Mouse (Mus musculus) Muller cell, postnatal 12 days (primary cell): ENCODE data around the gene Gpr179.
"Not testable (repeated sequence)": the region's sequence is repeated elsewhere in the genome, so short reads cannot be mapped to it uniquely, and the experiment has no call there.

Source experiments
- DNase-seq: peaks from one replicate; pipeline ENCODE4 v3.0.0-alpha.2; 2015; ENCODE audit errors: inconsistent ontology term

Gpr179 gene

DNA sequence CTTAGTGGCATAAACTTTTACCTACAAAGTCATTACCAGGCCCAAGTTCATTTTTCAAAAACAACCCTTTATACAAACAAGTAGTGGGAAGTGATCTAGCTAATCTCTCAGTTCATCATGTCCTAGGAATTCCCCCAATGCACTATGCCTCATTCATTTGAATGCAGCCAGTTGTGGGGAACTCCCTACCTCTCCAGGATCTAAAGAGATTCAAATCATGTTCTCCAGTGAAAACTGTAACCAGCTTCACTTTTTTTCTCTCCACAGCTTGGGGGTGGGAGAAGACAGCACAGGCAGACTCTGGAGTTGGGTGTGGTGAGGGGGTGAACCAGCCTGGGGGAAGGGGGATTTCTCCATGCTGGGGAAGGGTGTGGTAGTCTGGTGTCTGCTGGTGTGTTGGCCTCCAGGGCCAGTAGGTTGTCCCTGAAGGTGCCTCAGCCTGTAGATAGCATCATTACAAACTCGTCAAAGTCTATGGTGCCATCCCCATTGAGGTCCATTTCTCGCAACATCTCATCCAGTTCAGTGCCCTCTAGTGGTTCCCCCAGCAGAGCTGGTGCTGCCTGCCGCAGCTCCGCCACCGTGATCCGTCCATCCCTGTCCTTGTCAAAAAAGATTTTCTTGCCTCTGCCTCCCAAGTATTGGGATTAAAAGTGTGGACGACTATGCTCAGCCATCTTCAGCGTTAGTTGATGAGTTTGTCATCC, 29.8 kb downstream of the Gpr179 start:
- not testable (repeated sequence) for DNase-seq

DNA sequence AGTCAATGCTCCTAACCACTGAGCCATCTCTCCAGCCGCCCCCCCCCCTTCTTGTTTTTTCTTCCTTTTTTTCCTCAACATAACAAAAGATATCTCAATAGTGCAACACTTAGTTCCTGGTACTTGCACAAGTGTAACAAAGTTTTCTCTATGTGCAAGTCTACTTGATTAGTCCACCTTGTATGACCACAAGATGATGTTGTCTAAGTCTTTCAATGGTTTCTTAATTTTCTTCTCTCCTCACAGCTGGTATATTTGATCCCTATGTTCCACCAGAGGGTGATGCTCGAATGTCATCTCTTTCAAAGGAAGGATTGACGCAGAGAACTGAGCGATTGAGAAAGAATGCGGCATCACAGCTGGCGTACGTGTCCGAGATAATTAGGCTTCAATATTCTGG, 30.7 kb downstream of the Gpr179 start:
- DNase-seq, result no peak

DNA sequence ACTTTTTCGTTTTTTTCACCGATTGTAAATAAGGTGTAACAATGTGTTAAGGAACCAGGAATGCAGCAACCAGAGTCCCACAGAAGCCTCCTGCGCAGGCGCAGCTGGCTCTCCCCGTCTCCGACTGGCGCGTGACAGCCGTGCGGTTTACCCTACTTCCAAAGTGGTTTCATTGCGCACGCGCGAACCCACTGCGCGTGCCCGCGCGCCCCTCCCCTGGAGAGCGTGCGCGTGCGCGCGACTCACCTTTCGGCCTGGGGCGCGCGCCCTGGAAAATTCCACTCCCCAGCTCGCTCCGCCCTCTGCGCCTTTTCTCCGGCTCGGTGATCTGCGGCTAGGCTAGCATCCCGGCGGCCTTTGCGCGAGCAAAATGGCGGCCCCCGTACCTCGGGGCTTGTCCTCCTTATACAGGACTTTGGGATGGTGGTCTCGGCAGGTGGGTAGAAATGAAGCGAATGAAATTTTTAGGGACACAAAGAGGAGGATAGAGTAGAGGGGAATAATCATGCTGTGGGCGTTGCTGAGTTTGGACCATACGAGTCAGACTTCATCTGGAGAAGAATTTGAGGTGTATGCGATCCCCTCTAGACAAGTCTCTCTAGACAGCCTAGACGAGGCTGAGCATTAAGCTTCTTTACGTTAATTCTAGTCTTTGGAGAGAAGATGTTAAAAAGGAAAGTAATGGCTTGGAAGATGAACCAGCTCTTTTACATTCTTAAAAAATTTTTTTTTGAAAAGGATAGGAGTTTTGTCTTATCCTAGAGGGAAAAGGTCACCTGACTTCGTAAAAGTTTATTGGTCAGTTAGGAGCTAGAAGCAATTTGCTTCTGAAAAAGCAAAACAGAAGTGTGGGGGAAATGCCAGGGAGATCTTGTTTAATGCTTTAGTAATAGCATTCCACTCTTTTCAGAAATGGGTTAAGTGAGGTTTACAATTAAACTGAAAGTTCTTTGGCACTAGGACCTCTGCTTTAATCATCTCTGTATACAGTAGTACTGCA, 36.1 kb downstream of the Gpr179 start, which contains the start of gene Mrpl45:
Gene Mrpl45, plus strand, starts transcription at position 213 of the 1,000 bp plus-strand sequence.
- DNase-seq, result peak; percentile 99

DNA sequence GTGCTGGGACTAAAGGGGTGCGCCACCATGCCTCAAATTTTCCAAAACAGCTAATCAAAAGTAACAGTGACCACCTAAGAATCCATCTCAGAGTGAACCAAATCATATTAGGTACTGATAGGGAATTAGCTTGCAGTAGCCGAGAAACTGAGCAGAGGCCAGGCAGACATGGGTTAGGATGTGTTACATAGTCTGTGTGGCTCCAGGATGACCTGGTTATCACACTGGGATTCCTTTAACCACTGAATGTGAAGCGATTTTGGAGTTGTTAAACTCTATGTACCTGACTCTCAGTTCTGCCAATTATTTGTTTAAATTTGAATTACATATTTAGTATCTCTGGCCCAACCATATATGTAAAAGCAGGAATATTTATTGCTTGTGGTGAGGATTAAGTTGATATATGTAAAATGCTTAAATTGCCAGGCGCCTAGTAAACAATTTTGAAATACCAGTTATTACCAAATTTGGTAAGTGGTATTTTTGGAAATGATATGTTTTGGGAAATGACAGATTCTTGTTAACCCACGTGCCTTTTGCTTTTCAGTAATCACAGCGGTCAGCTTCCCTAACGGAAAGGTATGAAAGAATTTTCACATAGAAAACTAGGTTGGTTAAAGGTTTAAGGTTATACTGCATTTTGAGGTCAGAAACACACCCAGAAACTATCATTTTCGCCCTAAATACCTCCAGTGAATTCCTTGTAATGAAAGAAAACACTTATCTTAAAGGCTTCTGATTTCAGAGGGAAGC, 37.0 kb downstream of the Gpr179 start:
- no peak for DNase-seq

DNA sequence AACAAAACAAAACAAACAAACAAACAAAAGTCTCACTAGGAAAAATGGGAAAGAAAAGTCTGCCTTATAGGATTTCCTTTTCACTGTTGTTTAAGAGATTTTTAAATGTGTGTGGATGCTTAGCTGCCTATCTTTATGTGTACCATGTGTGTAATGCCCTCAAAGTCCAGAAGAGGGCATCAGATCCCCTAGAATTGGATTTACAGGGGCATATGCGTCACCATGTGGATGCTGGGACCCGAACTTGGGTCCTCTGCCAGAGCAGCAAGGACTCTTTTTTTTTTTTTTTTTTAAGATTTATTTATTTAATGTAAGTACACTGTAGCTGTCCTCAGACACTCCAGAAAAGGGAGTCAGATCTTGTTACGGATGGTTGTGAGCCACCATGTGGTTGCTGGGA, 37.8 kb downstream of the Gpr179 start:
- no peak for DNase-seq

DNA sequence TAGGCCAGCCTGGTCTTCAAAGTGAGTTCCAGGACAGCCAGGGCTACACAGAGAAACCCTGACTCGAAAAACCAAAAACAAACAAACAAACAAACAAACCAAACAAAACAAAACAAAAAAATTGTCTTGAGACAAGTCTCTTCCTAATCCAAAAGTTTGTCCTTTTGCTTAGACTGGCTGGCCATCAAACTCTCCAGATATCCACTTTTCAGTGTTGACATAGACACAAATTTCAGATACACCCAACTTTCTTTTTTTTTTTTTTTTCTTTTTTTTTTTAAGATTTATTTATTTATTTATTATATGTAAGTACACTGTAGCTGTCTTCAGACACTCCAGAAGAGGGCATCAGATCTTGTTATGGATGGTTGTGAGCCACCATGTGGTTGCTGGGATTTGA, 39.0 kb downstream of the Gpr179 start:
- DNase-seq, result not testable (repeated sequence)

DNA sequence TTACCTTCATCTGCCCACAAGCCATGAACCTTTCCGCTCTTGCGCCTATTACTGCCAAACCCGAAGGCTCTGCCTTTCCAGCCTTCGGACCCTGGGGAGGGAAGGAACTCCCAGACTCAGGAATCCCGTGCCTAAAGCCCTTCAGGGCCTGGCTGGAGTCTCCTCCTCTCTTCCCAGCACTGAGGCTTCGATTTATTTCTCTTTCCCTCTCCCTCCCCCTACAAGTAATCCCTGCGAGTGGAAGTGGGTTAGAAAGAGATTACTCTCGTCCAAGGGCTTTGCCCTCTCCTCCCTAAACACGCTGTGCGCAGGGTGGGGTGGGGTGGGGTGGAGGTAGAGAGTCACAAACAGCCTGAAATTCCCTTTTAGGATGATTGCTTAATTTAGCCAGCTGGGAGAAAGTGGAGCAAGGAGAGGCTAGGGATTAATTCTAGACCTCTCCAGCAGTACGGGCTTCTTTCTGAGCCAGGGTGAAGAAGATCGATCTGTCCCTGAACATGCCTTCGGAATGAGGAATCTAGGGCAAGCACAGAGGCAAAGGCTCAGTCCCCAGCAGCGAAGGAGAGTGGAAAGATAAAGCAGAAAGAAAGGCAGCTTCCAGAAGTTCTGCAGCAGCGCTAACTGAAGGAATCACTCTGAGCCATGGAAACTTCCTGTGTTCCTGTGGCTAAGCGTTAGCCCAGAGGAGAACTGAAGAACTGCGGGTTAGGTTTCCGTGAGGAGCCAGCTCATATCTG, 40.8 kb downstream of the Gpr179 start:
- peak; percentile 42 for DNase-seq

DNA sequence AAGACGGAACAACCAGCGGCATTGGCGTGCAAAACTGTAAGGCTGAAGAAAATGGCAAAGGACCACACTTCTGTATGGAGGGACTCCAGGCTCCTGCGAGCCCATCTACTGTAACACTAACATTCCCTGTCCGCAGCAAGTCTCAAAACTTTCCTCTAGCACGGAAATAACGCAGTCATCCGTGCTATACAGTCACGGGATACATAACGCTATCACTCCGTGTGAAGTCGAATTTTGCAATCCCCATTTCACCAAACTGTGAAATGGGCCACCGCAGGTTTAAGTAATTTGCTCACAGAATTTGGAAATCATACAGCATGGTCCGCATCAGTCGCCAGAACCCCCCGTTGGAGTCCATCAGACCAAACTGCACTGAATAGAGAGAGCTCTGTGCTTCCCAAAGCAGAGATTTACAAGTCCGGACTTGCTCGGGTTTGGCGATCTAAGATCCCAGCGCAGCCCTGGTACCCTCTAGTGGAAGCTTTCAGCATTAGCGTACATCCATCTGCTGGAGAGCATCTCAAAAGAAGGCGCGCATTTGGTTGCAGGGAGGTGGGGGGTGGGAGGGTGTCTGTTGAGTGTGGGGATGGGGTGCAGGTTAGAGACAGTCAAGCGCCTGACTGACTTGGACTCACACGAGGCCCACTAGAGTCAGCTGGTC, 41.8 kb downstream of the Gpr179 start:
- peak; percentile 89 for DNase-seq

DNA sequence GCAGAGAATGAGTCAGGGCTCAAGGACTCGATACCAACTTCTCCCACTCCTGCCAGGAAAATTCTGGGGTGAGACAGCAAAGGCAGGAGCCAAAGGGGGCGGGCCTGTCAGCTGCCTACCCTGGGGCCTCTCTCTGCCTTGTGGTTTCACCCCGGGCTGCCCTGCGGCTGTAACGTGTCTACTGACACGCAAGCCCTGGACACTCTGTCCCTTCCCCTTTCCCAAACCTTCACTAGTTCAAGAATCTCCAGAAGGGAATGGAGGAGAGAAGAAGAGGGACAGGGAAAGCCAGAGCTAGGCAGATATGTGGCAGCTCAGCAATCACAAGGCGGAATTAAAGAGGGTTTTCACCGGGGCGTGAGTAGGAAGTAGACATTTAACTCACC, 42.4 kb downstream of the Gpr179 start:
- DNase-seq, result peak; percentile 98

DNA sequence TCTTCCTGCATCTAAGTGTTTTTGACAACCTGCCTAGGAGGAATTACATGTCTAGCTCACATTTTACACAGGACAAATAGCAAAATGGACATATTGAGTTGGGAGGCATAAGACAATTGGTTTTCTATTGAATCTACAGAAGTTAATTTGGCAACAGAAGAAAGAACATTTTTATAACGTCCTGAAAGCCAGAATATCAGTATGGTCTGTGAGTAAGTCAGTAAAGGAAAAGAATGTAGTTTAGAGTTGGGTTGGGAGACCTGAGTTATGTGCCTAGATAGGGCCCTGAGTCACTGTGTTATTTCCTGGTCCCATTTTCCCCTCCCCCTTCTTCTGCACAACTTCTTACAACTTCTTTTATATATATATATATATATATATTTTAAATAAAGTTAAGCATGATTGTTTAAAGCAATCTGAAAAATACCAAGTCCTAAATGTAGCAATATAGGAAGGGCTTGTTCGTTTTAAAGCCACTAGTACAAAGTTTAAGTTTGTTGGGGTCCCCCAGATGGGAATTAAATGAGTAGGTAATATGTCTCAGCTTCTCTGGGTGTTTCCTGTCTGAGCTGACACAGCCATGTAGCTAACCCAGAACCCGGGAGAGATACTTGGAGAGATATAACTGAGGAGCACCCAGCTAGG, 42.9 kb downstream of the Gpr179 start:
- DNase-seq, result peak; percentile 62

DNA sequence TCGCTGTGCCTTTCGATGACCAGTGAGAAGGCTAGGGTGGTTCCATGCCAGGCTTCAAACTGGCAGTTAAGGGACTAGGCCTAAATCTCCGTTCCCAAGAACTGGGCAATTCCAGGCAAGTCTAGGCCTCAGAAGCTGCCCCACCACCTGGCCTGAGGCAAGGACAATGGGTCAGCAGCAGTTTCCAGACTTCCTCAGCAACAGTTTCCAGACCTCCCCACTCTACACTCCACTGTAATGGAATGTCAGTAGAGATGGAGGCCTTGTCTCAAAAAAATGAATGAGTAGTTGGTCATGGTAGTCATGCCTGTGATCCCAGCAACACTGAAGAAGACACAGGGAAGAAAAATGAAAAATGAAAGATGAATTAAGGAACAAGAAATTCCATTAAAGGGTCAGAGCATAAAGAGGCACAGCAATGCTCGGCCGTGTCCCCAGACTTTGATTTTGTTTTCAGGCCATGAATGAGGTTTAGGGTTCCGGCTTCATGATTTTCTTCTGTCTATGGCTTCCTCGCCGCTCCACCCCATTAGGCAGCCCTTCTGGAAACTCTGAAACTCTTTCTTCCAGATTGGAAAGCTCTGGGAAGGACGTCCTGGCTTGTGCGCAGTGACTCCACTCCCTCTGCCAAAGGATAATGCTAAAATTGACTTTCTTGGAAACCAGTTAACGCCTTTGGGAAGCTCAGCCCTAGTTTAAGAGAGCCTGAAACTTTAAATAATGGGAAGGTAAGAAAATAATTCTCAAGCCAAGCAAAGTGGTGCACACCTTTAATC, 44.4 kb downstream of the Gpr179 start:
- no peak for DNase-seq

DNA sequence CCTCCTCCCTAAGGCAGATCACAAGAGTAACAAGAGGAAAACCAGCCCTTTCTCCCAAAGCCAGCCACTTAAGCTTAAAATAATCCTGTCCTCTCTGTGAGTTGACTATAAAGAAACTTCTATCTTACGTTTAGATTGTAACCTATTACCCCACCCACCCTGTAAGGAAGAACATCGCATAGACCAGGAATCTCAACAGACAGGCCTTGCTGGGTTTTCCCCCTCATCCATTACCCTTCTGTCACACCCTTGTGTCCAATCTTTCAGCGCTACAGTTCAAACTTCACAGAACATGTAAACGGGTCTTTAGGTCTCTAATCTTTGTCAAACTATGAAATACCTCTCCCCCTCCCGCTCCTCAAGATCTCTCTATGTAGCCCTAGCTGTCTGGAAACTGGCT, 47.2 kb downstream of the Gpr179 start:
- no peak for DNase-seq

DNA sequence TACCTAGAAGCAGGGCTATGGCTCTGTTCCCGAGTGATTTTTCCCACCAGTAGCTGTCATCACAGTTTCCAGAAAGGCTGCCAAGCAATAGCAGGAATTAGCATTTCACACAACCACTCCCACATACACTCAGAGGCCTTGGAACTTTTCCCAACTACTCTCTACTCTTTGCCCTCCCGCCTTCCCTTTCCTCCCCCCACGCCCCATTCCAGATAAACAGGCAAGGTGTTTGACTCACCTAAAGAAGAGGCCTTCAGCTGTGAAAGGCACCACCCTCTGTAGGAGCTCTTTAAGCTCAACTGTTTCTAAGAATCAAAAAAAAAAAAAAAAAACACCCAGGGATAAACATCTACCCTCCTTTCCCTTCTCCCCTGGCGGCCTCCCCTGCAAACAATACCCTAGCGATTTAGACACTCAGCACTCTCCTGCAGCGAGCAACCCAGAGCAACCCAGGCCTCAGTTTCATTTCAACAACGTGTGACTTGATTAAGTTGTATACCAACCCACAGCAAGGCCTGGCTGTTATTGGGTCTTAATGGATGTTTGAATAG, 49.6 kb downstream of the Gpr179 start:
- peak; percentile 83 for DNase-seq

DNA sequence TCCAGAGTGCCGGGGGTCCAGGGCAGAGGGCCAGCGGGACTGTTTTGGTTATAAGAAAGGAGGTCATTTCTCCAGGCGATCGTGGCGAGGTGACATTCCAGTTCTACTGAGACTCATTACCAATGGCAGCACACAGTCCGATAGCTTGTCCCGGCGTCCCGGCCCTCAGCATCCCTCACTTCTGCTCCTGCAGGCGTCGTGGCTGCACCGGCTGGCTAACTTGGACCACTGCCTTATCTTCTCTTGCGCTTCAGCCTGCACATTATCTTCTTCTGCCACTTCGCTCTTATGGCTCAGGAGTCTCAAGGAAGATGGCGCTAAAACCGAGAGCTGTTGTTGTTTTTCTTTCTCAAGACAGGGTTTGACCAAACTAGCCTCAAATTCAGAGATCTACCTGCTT, 50.5 kb downstream of the Gpr179 start:
- DNase-seq, result no peak

DNA sequence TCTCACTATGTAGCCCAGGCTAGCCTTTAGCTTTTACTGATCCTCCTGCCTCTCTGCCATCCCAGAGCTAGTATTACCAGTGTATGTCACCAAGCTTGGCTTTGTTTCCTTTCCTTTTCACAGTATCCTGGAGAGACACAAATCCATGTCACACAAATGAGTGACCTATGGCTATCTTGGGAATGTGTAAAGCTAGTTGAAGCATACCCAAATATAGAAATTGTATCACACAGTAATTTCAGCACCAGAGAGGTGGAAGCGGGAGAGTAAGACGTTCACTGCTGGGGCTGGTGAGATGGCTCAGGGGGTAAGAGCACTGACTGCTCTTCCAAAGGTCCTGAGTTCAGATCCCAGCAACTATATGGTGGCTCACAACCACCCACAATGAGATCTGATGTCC, 51.9 kb downstream of the Gpr179 start:
- no peak for DNase-seq

DNA sequence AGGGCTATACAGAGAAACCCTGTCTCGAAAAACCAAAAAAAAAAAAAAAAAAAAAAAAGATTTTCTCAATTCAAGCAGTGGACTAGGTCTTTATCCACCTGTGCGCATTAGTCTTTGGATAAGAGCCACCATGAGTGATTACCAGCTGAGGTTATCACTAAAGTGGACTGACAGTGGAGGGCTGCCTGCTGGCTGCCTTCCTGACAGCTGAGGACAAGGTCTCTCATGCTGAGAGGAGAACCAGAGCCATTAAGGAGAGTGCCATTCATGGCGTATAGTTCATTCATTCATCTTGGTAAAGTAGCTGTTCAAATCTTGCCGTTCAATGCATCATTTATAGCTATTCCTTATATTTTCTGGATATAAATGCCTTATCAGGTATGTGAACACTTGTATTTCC, 55.3 kb downstream of the Gpr179 start:
- DNase-seq, result no peak

DNA sequence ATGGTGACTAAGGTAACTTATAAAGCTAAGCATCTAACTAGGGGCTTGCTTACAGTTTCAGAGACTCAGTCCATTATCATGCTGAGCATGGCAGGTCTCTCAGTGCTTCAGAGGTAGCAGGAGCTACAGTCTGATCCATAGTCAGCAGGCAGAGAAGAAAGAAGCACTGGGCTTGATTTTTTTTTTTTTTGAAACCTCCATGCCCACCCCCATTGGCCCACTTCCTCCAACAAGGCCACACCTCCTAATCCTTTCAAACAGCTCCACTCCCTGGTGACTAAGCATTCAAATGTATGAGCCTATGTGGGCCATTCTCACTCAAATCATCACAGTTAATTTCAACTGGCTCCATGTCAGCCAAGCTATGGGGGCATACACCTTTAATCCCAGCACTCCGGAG, 59.1 kb downstream of the Gpr179 start:
- DNase-seq, result no peak

DNA sequence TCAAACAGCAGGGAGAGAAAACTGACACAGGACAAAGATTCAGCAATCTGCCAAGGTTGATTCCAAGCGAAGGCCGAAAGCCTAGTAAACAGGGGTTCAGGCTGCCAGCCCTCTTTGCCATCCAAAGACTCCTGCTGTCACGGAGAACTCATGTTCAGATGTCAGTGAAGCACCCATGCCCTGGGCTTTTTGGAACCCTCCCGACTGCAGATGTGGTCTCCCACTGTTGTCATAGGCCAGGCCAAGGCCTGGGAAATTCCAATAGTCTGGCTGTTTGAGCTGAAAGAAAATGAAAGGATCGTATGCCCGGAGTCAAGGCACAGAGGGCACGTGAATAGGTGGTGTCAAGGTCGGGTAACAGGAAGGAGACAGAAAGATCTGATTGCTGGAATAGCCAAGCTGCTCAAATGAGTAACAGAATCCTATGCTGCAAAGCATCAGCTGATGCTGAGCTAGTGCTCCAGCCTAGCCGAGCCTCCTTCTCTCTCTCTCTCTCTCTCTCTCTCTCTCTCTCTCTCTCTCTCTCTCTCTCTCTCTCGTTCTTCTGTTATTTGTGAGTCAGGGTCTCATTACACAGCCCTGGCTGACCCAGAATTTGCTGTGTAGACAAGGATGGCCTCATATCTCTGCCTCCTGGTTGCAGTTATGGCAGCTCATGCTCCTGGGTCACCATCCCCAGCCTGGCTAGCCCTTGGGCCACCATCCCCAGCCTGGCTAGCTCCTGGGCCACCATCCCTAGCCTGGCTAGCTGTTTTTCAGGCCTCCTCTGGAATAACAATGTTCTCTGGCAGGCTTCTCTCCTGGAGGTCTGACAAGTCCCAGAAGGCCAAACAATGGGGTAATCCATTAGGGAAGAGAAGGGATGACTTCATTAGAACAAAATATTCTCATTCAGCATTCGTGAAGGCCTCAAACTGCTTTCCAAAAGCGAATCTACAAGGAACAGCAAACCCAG, 62.3 kb downstream of the Gpr179 start:
- DNase-seq, result peak; percentile 69
